Mouse (Mus musculus) lung, adult 2 months (tissue): ENCODE results near the gene Dst. TPM values are rescaled to one million over a fixed set of nuclear protein-coding genes. Genes with fewer than 3 reads are reported as not detected.
A peak's percentile ranks its signal among the peaks of the same experiment; 100 is the strongest.
"Not testable (repeated sequence)": the region's sequence is repeated elsewhere in the genome, so short reads cannot be mapped to it uniquely, and the experiment has no call there.

Experiments used
- DNase-seq: peaks from one replicate; pipeline ENCODE4 v3.0.0; 2022
- H3K4me1 ChIP-seq: fragments of 200-500 bp; 2 replicates; pipeline ENCODE4 v1.6.1; 2011; ENCODE audit warnings: low read length; ENCODE audit not compliant: control insufficient read depth, insufficient read depth
- H3K4me3 ChIP-seq: fragments of 200-500 bp; replicated peaks from 2 replicates; pipeline ENCODE3; 2011; ENCODE audit warnings: low read depth, mild to moderate bottlenecking, control low read depth, low read length; ENCODE audit errors: extremely low read depth
- CTCF ChIP-seq: fragments of 200-500 bp; IDR thresholded peaks from 2 replicates; pipeline ENCODE4 v1.5.1; 2011; ENCODE audit warnings: mild to moderate bottlenecking, low read length, control low read depth; ENCODE audit not compliant: insufficient read depth
- POLR2A ChIP-seq: fragments of 200-500 bp; IDR thresholded peaks from 2 replicates; pipeline ENCODE4 v1.6.1; 2011; ENCODE audit warnings: low read depth, mild to moderate bottlenecking, control low read depth, low read length, borderline replicate concordance; ENCODE audit errors: extremely low read depth
- WGBS: fragments of 180-500 bp; shearing (Covaris S2); methylation state at CpG from one replicate; pipeline ENCODE4 v1.1.7; 2018; 5-methylcytosine and 5-hydroxymethylcytosine counted together
- polyA plus RNA-seq: library from polyadenylated mRNA; depleted of rRNA; stranded (reverse); fragments of >200 nt; gene quantifications from 2 replicates; pipeline ENCODE4 v1.2.3, GENCODE M21; 2012

Dst gene
- polyA plus RNA-seq, 1 experiment, result 55.4 TPM

DNA sequence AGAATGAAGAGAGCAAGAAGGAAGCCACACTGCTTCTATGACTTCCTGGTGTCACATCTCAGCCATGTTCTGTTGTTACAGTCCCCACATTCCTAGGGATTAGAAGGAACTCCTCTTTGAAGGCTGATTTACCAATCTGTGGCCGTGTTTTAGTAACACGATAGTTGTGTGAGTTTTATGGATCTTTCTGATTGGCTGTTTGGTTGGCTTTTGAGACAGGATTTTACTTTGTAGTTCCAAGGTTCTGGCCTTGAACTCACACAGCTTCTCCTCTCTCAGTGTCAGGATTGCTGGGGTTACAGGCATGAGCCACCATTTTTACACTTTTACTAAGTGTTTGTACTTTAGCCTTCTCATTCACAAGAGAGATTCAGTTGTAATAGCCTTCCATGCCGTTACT, 155.9 kb downstream of the Dst start:
- Histone ChIP-seq H3K4me1 (peaks cover 4% of the 10 kb centered on the region), H3K4me3 (no peak overlapping the region)
- WGBS, result 78% methylated on average over 3 of the region's 3 CpGs
- no peak for TF ChIP-seq POLR2A
- TF ChIP-seq CTCF, result no peak
- DNase-seq, result no peak

DNA sequence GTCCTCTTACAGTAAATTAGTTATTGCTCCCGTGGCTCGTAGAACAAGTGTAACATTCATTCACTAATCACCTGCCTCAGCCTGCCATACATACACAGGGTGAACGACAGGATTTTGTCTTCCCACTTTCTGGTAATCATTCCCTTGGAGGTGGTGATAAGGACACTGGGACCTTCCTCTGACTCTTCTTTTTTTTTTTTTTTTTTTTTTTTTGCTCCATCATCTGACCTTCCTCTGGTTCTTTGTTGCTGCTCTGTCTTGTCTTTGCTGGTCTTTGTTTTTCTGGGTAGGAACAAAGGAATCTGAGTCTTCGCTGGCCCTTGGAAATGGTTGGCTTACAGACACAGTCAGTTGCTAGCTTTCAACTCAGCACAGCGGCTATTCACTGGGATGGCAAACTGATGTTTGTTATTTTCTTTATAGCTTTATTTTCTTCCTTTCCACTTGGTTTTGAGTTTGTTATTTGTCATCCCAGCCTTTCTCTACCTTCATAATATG, 157.6 kb downstream of the Dst start:
- no peaks in the 10 kb centered on the region for H3K4me1 ChIP-seq
- DNase-seq, result no peak
- TF ChIP-seq CTCF, result no peak
- TF ChIP-seq POLR2A, result no peak
- no peak overlapping the region for H3K4me3 ChIP-seq
- WGBS, result 73% methylated on average over 5 of the region's 5 CpGs

DNA sequence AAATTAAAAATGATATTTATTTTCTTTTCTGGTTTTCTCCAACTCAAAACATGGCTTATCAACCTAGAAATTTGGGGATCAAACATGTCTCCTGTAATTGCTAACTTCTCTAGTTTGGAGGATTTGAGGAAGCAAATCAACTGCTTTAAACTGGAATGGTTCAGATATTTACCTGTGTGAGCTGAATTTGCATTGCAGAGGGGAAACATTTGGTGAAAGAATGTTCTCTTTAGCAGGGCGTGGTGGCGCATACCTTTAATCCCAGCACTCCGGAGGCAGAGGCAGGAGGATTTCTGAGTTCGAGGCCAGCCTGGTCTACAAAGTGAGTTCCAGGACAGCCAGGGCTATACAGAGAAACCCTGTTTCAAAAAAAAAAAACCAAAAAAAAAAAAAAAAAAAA, 158.4 kb downstream of the Dst start:
- H3K4me1 ChIP-seq, DNase-seq, H3K4me3 ChIP-seq: not testable (repeated sequence)
- WGBS, result 94% methylated on average over 4 of the region's 4 CpGs

DNA sequence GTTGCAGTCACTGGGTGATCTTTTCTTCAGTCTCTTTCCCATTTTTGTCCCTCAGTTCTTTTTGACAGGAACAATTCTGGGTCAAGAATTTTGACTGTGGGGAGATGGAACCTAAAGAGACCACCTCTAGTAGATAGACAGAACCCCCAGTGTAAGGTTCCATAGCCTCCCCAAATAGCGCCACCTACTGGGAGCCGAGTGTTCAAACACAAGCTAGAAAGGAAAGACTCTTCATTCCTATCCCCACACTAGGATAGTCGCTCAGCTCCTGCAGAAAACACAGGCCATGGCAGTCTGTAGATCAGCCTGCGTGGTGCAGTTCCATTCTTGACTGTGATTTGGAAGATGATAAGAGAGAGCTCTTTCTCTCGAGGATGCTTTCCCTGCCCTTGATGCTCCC, 160.3 kb downstream of the Dst start:
- Histone ChIP-seq H3K4me1 (no peaks in the 10 kb centered on the region), H3K4me3 (no peak overlapping the region)
- 60% methylated on average over 5 of the region's 5 CpGs for WGBS
- TF ChIP-seq CTCF, result peak; percentile 15; the same call in 1 of the 2 replicates
- TF ChIP-seq POLR2A, result no peak
- DNase-seq, result no peak

DNA sequence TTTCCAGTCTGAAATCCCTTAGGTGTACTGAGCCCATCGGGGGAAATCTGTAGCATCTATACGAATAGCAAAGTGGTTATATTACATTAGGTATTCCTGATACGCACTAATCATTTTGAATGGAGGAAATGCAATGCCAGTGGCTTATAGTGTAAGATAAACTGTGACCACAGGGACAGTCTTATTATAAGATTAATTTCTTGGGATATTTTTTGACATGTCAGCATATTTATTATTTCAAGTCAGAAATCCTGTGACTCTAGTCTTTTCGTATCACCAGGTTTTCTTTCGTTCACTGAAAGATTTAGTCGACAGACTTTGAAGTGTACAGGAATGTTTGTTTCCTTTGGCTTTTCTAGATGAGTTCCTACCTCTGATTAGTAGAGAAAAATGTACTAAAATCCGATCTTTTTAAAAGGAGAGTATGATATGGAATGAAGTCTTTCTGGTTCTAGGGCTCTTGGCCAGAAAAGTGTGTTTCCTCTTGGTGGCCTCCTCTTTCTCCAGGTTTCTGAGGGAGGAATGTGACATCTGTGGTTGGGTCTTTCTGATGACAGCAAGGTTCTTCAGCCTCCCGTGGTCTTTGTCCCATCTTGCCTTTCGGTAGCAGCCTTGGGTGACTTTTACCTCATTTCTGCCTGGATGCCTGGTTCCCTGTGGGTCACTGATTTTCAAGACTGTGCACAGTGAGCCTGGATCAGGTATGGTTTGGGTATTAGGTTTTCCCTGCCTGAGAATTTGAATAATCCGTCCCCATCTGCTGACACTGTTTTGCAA, 161.7 kb downstream of the Dst start:
- DNase-seq, result no peak
- H3K4me3 ChIP-seq, result no peak overlapping the region
- H3K4me1 ChIP-seq, result no peaks in the 10 kb centered on the region
- 82% methylated on average over 10 of the region's 10 CpGs for WGBS
- no peak for TF ChIP-seq CTCF
- TF ChIP-seq POLR2A, result no peak

DNA sequence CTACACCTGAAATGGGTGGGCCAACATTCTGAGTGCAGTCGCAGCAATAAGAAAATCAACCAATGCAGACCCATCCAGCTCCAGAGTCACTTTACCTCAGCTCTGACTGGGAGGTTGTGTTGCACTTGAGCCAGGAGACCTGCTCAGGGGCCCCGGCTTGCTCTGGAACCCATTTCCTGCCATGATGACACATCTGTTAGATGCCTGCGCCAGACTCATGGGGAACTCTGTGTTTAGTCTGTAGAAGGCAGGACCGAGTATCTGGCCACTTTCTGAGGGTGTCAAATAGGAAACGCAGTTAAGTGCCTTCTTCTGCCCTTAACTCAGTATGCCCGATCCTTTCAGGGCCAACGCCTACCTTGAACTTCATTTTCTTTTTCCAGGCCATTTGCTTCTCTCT, 162.4 kb downstream of the Dst start:
- WGBS, result 56% methylated on average over 7 of the region's 7 CpGs
- Histone ChIP-seq H3K4me1 (no peaks in the 10 kb centered on the region), H3K4me3 (no peak overlapping the region)
- TF ChIP-seq CTCF, result no peak
- no peak for TF ChIP-seq POLR2A
- DNase-seq, result no peak

DNA sequence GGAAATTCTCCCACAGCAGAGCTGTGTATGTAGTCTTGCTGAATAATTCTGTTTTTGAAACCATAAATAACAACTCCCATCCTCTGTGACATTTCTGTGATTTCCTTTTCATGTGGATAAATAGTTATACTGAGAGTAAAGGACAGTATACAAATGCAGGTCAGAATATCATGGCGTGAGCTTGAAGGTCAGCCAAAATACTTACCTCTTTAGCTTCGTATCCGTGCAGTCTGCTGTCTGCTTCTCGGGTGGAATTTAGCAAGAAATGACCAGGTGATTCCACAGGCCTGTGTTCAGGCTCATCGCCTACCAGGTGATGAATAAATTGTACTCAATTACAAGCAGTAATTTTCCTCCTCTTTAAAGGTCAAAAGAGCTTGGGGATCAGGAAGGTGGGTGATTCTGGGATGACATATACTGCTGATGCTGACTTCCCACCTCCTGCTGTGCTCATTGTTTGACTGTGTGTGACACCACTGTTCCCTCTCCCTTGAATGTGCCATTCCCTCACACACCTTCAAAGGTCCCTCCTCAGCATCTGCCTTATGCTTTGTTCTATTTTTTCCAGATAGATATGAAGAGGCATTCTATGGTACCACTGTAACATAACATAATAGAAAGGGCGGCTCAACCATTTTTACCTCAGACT, 163.1 kb downstream of the Dst start:
- Histone ChIP-seq H3K4me1 (no peaks in the 10 kb centered on the region), H3K4me3 (no peak overlapping the region)
- 87% methylated on average over 6 of the region's 6 CpGs for WGBS
- TF ChIP-seq CTCF (no peak), POLR2A (no peak)
- DNase-seq, result no peak

DNA sequence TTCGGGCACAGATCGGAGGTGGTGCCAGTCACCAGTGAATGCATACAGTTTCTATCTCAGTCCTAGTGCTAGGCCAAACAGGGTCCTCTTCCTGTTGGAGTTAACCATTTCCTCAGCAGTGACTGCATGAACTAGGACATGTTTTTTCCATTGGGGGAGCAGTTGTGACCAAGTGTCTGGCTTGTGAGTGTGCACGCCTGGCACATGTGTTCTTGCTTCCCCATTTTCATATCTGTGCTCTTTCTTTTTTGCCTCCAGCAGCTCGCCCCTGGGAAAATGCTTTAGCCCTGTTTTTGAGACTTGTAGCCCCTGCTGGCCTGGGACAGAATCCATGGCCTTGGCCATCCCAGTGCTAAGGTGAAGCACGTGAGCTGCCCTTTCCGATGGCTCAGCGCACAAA, 164.2 kb downstream of the Dst start:
- H3K4me1 ChIP-seq, result 0 out of 2 replicates have a peak, but pooled peaks cover 2% of the 10 kb centered on the region
- DNase-seq, result no peak
- TF ChIP-seq CTCF, result no peak
- TF ChIP-seq POLR2A, result no peak
- no peak overlapping the region for H3K4me3 ChIP-seq
- 77% methylated on average over 7 of the region's 7 CpGs for WGBS

DNA sequence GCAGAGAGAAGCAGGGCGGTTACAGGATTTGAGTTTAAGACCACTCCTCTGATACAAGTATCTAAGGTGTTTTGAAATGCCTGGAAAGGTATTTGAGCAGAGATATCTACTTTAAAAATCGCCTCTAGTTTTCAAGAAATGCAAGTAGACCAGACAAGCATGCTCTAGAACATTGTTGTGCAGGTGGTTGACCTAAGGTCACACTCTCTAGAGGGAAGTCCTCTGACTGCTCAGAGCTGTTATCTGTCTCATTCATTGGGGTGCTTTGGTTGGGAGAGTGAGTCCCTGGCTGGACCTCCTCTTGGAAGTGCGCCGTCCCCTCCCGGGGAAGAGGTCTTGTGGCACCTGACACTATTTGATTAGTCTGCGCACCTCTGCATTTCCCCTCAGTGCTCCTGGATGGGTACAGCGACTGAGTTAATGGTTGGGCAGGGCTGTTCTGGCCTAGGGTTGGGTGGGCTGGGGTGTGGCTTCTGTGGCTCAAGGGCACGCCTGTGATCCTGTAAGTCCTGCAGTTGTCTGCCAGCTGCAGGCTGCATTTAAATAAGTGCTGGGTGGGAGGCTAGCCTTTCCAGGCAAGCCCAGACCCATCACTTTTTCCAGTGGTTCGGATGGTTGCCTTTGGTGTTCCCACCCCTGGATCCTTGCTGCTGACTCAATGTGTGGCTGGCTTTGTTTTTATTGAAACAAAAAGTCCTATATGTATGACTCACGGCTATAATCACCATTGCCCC, 165.6 kb downstream of the Dst start:
- Histone ChIP-seq H3K4me3 (no peak overlapping the region), H3K4me1 (peaks cover 2% of the 10 kb centered on the region; the same call in 1 of the 2 replicates)
- WGBS, result 60% methylated on average over 10 of the region's 10 CpGs
- TF ChIP-seq CTCF (no peak), POLR2A (no peak)
- DNase-seq, result no peak
